Mouse (Mus musculus): ENCODE measurements at regions not wholly inside any gene's neighbourhood (a gene's known extent, or its start where the extent isn't known, plus 50 kb on each side); places are given as distances from the start of the nearest gene placed in this dataset.

DNA sequence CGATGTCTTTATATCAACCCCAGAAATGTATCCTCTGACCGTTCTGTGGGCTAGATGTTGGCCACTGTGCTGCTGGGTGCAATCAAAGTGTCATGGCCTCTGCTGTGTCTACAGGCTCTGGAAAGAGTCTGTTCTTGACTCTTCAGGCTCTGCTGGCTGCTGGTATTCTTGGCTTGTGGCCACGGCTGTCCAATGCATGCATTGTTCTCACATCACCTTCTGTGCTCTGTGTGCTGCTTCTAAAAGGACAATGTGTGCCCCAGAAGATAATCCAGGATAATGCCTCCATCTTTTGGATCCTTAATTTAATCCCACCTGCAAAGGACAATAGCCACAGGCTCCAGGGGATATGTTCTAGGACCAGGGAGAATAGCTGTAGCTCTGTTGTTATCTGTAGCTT, 77.5 kb upstream of the Dapl1 start:
- H3K9ac ChIP-seq (ENCODE audit: low read length): no peak overlapping the region
- H3K4me3 ChIP-seq (ENCODE audit: low read length): no peak overlapping the region
- H3K4me2 ChIP-seq (ENCODE audit: low read depth, low read length): no peak overlapping the region
- H3K36me3 ChIP-seq (ENCODE audit: control insufficient read depth, insufficient read depth, low read length): no peaks in the 10 kb centered on the region
- H3K27ac ChIP-seq (ENCODE audit: low read length): no peak overlapping the region
- no peak; the same call in 1 of the 2 replicates for ATAC-seq (ENCODE audit: low read depth)
- 65% methylated on average over 3 of the region's 3 CpGs for WGBS
- H3K4me1 ChIP-seq (replicated peaks; ENCODE audit: control insufficient read depth, insufficient read depth, low read length): peaks cover 4% of the 10 kb centered on the region; the same call in 1 of the 2 replicates
- H3K9me3 ChIP-seq (ENCODE audit: control insufficient read depth, low read length): no peaks in the 10 kb centered on the region
- no peaks in the 10 kb centered on the region for H3K27me3 ChIP-seq (ENCODE audit: control insufficient read depth, insufficient read depth, low read depth, low read length)

DNA sequence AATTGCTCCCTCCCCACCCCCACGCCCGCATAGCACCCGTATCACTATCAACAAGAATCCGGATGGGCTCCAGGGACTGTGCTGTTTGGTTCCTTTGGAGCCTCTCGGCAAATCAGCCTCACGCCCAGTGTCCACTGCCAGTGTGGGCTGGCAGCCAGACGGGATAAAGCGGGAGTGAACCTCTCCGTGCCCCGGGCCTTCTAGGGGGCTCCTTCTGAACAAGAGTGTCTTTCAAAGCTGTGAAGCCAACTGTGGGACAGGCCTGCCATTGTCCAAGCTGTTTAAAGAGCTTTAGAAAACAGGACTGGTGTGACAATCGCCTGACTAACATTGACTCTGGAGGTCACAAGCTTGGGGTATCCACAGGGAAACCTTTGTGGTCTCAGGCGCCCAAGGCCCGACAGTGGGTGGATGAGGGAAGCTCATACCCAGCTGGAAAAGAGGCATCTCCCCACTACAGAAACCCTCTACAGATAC, 76.9 kb upstream of the Dapl1 start:
- 56% methylated on average over 13 of the region's 13 CpGs for WGBS
- H3K4me3 ChIP-seq (ENCODE audit: low read length): no peak overlapping the region
- no peak overlapping the region for H3K4me2 ChIP-seq (ENCODE audit: low read depth, low read length)
- no peaks in the 10 kb centered on the region for H3K36me3 ChIP-seq (ENCODE audit: control insufficient read depth, insufficient read depth, low read length)
- H3K9ac ChIP-seq (ENCODE audit: low read length): no peak overlapping the region
- peak; percentile 28; the same call in 1 of the 2 replicates for ATAC-seq (ENCODE audit: low read depth)
- H3K9me3 ChIP-seq (ENCODE audit: control insufficient read depth, low read length): no peaks in the 10 kb centered on the region
- no peak overlapping the region for H3K27ac ChIP-seq (ENCODE audit: low read length)
- H3K4me1 ChIP-seq (replicated peaks; ENCODE audit: control insufficient read depth, insufficient read depth, low read length): peaks cover 4% of the 10 kb centered on the region; the same call in 1 of the 2 replicates
- no peaks in the 10 kb centered on the region for H3K27me3 ChIP-seq (ENCODE audit: control insufficient read depth, insufficient read depth, low read depth, low read length)

DNA sequence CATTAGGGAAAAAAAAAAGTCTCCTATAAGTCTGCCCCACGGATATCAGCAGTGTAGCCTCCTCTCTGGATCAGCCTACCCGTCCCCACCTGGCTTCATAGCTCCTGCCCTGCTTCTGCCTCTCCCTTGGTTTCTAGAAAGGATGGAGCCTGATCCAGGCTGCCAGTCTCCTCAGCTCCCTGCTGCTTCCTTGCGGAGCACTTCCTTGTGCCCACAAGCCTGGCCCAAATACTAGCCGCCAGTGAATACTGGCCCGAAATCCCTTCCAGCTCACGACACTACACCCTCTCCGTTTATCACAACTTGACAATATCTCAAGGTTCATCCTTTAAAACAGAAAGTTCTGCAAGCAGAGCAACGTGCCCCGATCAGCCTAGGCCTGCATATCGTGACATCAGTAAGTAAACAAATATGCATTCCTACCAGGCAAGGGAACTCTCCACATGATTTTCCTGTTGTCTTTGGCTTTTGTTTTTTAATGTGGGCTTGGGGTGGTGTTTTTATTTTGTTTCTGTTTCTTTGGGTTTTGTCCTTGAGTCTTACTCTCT, 76.3 kb upstream of the Dapl1 start:
- 59% methylated on average over 10 of the region's 10 CpGs for WGBS
- Histone ChIP-seq H3K4me1 (replicated peaks; ENCODE audit: control insufficient read depth, insufficient read depth, low read length) (peaks cover 4% of the 10 kb centered on the region; the same call in 1 of the 2 replicates), H3K4me3 (ENCODE audit: low read length) (no peak overlapping the region), H3K27ac (ENCODE audit: low read length) (no peak overlapping the region), H3K36me3 (ENCODE audit: control insufficient read depth, insufficient read depth, low read length) (no peaks in the 10 kb centered on the region), H3K9ac (ENCODE audit: low read length) (no peak overlapping the region), H3K9me3 (ENCODE audit: control insufficient read depth, low read length) (no peaks in the 10 kb centered on the region), H3K4me2 (ENCODE audit: low read depth, low read length) (no peak overlapping the region), H3K27me3 (ENCODE audit: control insufficient read depth, insufficient read depth, low read depth, low read length) (no peaks in the 10 kb centered on the region)
- no peak for ATAC-seq (ENCODE audit: low read depth)

DNA sequence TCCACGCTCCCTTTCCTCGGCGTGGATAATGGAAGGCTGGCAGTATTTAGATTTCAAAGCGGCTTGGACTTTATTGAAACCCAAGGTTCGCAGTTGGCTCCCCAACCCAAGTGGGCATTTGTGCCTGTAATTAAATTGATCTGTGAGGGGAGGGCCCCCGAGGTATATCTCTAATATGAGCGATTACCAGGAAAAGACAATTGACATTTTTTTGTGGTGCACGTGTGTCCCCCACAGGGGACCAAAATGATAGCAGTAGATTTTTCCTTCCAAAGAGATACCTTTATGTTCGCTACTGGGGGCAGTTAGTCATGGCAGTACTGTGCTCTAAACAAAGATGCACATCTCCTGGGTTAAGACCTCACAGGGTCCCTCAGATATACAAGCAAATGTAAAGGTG, 69.8 kb upstream of the Dapl1 start:
- Histone ChIP-seq H3K4me2 (ENCODE audit: low read depth, low read length) (no peak overlapping the region), H3K27me3 (ENCODE audit: control insufficient read depth, insufficient read depth, low read depth, low read length) (no peaks in the 10 kb centered on the region), H3K36me3 (ENCODE audit: control insufficient read depth, insufficient read depth, low read length) (no peaks in the 10 kb centered on the region), H3K4me3 (ENCODE audit: low read length) (no peak overlapping the region), H3K9me3 (ENCODE audit: control insufficient read depth, low read length) (no peaks in the 10 kb centered on the region), H3K27ac (ENCODE audit: low read length) (no peak overlapping the region), H3K9ac (ENCODE audit: low read length) (no peak overlapping the region), H3K4me1 (replicated peaks; ENCODE audit: control insufficient read depth, insufficient read depth, low read length) (0 out of 2 replicates have a peak, but pooled peaks cover 2% of the 10 kb centered on the region)
- WGBS: 87% methylated on average over 9 of the region's 9 CpGs
- ATAC-seq (ENCODE audit: low read depth): no peak

DNA sequence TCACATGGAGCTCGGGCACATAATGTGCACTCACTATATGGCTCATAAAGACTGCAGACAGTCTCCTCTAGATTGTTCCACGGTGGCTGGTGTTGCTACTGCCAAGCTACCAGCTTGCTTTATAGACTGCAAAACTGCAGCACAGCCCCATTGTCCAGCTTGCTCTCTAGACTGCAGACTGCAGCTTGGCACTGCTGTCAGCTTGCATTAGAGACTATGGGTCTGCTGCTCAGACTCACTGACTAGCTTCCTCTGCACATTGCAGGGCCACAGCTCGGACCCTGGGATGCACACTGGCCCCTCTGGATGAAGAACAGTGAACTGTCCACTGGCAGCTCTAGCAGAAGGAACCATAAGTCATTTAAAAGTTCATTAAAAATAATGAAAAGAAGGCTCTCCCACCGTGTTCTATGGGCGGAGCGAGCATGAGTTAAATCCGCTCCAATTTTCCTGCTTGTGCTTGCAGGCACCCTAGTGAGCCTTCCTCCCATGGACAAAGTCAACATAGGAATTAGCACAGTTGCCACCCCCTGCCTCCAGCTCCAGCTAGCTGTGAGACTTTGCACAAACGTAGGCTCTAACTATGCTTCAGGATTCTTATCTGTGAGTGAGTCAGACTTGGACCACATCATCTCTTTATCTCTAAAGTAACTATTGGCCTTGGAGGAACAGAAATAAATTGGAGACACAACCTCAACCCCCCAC, 67.8 kb upstream of the Dapl1 start:
- no peak for ATAC-seq (ENCODE audit: low read depth)
- 0 out of 2 replicates have a peak, but pooled peaks cover 2% of the 10 kb centered on the region for H3K4me1 ChIP-seq (replicated peaks; ENCODE audit: control insufficient read depth, insufficient read depth, low read length)
- no peak overlapping the region for H3K27ac ChIP-seq (ENCODE audit: low read length)
- no peak overlapping the region for H3K9ac ChIP-seq (ENCODE audit: low read length)
- no peak overlapping the region for H3K4me3 ChIP-seq (ENCODE audit: low read length)
- H3K27me3 ChIP-seq (ENCODE audit: control insufficient read depth, insufficient read depth, low read depth, low read length): no peaks in the 10 kb centered on the region
- no peaks in the 10 kb centered on the region for H3K36me3 ChIP-seq (ENCODE audit: control insufficient read depth, insufficient read depth, low read length)
- no peaks in the 10 kb centered on the region for H3K9me3 ChIP-seq (ENCODE audit: control insufficient read depth, low read length)
- no peak overlapping the region for H3K4me2 ChIP-seq (ENCODE audit: low read depth, low read length)
- 48% methylated on average over 8 of the region's 8 CpGs for WGBS

DNA sequence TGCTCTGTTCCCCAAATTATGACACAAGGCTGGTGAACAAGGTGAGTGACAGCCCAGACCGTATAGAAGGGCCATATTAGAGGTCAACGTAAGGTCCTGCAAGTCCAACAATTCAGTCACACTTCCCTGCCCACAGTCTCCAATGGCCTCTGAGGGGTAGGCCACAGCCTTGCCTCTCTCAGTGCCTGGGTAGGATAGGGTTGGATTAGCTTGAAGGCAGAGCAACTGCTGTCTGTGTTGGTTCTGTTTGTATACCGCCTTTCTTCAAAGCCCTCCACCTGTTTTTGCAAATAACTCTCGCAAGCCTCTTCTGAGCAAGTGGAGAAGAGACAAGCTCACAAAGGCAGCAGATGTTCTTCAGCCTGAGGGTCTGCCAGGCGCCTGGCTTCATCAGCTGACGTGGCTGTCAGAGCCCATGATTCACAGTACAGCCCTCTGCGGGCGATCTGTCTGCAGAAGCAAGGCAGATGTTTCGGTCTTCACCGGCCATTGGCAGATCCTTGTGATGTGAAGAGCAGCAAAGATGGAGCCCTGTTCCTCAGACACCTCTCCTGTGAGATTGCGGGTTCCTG, 67.0 kb upstream of the Dapl1 start:
- H3K4me3 ChIP-seq (ENCODE audit: low read length): no peak overlapping the region
- no peaks in the 10 kb centered on the region for H3K27me3 ChIP-seq (ENCODE audit: control insufficient read depth, insufficient read depth, low read depth, low read length)
- H3K4me2 ChIP-seq (ENCODE audit: low read depth, low read length): no peak overlapping the region
- ATAC-seq (ENCODE audit: low read depth): no peak
- H3K27ac ChIP-seq (ENCODE audit: low read length): no peak overlapping the region
- no peaks in the 10 kb centered on the region for H3K36me3 ChIP-seq (ENCODE audit: control insufficient read depth, insufficient read depth, low read length)
- no peaks in the 10 kb centered on the region for H3K9me3 ChIP-seq (ENCODE audit: control insufficient read depth, low read length)
- WGBS: 64% methylated on average over 11 of the region's 11 CpGs
- 0 out of 2 replicates have a peak, but pooled peaks cover 7% of the 10 kb centered on the region for H3K4me1 ChIP-seq (replicated peaks; ENCODE audit: control insufficient read depth, insufficient read depth, low read length)
- no peak overlapping the region for H3K9ac ChIP-seq (ENCODE audit: low read length)

DNA sequence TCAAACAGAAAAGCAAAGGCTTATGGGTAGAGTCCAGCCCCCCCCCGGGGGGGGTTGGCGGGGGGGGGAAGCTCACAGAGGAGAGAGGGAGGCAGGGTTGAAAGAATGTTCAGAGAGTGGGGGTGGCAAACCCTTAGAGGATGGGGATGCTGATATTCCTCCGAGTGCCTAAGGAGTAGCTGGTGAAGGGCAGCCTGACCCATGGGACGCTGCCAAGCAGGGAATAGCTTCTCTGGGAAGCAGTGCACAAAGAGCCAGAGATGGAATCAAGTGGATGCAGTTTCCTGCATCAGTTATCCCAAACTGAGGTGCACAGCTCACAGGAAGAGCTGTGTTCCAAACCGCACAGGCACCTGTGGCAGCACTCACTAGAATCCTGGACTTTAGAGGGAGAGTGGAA, 64.0 kb upstream of the Dapl1 start:
- no peaks in the 10 kb centered on the region for H3K27me3 ChIP-seq (ENCODE audit: control insufficient read depth, insufficient read depth, low read depth, low read length)
- 44% methylated on average over 5 of the region's 5 CpGs for WGBS
- H3K4me3 ChIP-seq (ENCODE audit: low read length): no peak overlapping the region
- no peaks in the 10 kb centered on the region for H3K9me3 ChIP-seq (ENCODE audit: control insufficient read depth, low read length)
- no peaks in the 10 kb centered on the region for H3K36me3 ChIP-seq (ENCODE audit: control insufficient read depth, insufficient read depth, low read length)
- H3K27ac ChIP-seq (ENCODE audit: low read length): peak overlapping the region; percentile 5; the same call in 1 of the 2 replicates
- no peak overlapping the region for H3K4me2 ChIP-seq (ENCODE audit: low read depth, low read length)
- H3K9ac ChIP-seq (ENCODE audit: low read length): no peak overlapping the region
- peaks cover 8% of the 10 kb centered on the region; the same call in 1 of the 2 replicates for H3K4me1 ChIP-seq (replicated peaks; ENCODE audit: control insufficient read depth, insufficient read depth, low read length)
- no peak for ATAC-seq (ENCODE audit: low read depth)

DNA sequence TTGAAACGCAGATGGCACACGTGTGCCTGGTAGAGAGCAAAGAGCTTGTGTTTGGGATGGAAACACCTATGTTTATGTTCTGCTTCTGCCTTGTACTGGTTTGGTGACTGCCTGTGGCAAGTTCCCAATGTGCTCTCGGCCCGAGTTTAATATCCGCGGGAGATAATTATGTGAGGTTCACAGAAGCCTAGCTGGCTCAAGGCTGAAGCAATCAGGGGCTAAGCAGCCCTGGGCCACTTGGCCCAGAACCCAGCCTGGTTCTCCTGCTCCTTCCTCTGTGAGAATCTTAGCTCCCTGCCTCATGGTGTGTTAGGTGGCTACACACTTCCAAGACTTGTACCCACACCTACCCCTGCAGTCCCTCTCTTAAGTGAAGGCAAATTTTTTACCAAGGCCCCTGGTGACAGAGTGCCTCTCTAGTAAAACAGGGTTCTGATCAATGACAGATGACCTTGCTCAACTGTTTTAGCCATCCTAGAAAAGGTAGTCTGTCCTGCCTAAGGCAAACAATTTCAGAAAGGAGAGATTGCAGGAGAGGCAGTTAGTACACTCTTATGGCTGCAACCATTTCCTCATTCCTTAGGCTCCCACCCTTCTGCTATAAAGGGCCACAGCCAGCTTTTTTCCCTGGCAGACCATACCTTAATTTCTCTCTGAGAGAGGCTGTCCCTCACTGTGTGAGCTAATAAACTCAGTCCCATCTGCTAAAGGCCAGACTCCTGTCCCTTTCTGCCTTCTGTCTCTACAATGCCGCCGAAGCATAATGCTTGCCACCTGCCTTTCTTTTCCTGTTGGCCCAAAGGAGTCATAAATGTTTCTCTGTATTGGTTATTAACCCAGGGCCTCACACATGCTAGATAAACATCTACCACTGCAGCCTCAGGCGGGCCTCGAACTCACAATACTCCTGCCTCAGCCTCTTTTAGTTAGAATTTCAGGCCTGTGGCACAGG, 61.9 kb upstream of the Dapl1 start:
- Histone ChIP-seq H3K4me3 (ENCODE audit: low read length) (no peak overlapping the region), H3K27me3 (ENCODE audit: control insufficient read depth, insufficient read depth, low read depth, low read length) (no peaks in the 10 kb centered on the region), H3K9me3 (ENCODE audit: control insufficient read depth, low read length) (no peaks in the 10 kb centered on the region), H3K4me1 (replicated peaks; ENCODE audit: control insufficient read depth, insufficient read depth, low read length) (peaks cover 6% of the 10 kb centered on the region; the same call in 1 of the 2 replicates), H3K27ac (ENCODE audit: low read length) (peak overlapping the region; percentile 82), H3K9ac (ENCODE audit: low read length) (no peak overlapping the region), H3K36me3 (ENCODE audit: control insufficient read depth, insufficient read depth, low read length) (no peaks in the 10 kb centered on the region), H3K4me2 (ENCODE audit: low read depth, low read length) (no peak overlapping the region)
- ATAC-seq (ENCODE audit: low read depth): peak; percentile 59
- WGBS: 69% methylated on average over 10 of the region's 10 CpGs
